Mouse (Mus musculus): ENCODE measurements around the gene 1700001O22Rik. TPM values are rescaled to one million over a fixed set of nuclear protein-coding genes. Genes with fewer than 3 reads are reported as not detected.

The 1700001O22Rik gene
- polyA plus RNA-seq (2012; rRNA removed) = 8.0 and 12.3 TPM in 2 replicates

GRCm38 (mm10) chr2:30803604-30804003 is at the start of gene 1700001O22Rik:
1700001O22Rik (minus strand) TSS chr2:30803661.
- no peak for DNase-seq (ENCODE audit: low read depth)

- DNase-seq (ENCODE audit: low read depth) = no peak
These were observed 49.4 kb upstream of the 1700001O22Rik start for GRCm38 (mm10) chr2:30852771-30853313.

GRCm38 (mm10) chr2:30850581-30850980 is 47.1 kb upstream of the 1700001O22Rik start:
- no peak for DNase-seq (ENCODE audit: low read depth)

GRCm38 (mm10) chr2:30848184-30848583 is 44.7 kb upstream of the 1700001O22Rik start:
- no peak for DNase-seq (ENCODE audit: low read depth)

- no peak for DNase-seq (ENCODE audit: low read depth)
These were observed 43.3 kb upstream of the 1700001O22Rik start for GRCm38 (mm10) chr2:30846723-30847122.

GRCm38 (mm10) chr2:30846236-30846635 is 42.8 kb upstream of the 1700001O22Rik start:
- DNase-seq (ENCODE audit: low read depth) = no peak

GRCm38 (mm10) chr2:30845152-30846070 is 42.0 kb upstream of the 1700001O22Rik start:
- DNase-seq (ENCODE audit: low read depth) = no peak

- DNase-seq (ENCODE audit: low read depth) = no peak
These were observed 39.2 kb upstream of the 1700001O22Rik start for GRCm38 (mm10) chr2:30842615-30843014.

GRCm38 (mm10) chr2:30836238-30836990 is 33.0 kb upstream of the 1700001O22Rik start:
- no peak for DNase-seq (ENCODE audit: low read depth)

- DNase-seq (ENCODE audit: low read depth) = no peak
These were observed 31.0 kb upstream of the 1700001O22Rik start, which contains the start of gene Prrx2 for GRCm38 (mm10) chr2:30834373-30835022. Prrx2 (plus strand) TSS chr2:30834972.

- DNase-seq (ENCODE audit: low read depth) = no peak
These were observed 30.2 kb upstream of the 1700001O22Rik start for GRCm38 (mm10) chr2:30833644-30834043.

- no peak for DNase-seq (ENCODE audit: low read depth)
These were observed 26.9 kb upstream of the 1700001O22Rik start, which contains the start of gene Asb6 for GRCm38 (mm10) chr2:30830283-30830795. Asb6 (minus strand) TSS chr2:30830333.

GRCm38 (mm10) chr2:30829315-30829714 is 25.9 kb upstream of the 1700001O22Rik start:
- DNase-seq (ENCODE audit: low read depth) = no peak

- no peak for DNase-seq (ENCODE audit: low read depth)
These were observed 24.5 kb upstream of the 1700001O22Rik start for GRCm38 (mm10) chr2:30827749-30828475.

- no peak for DNase-seq (ENCODE audit: low read depth)
These were observed 23.6 kb upstream of the 1700001O22Rik start for GRCm38 (mm10) chr2:30826825-30827748.

GRCm38 (mm10) chr2:30823385-30824153 is 20.1 kb upstream of the 1700001O22Rik start:
- no peak for DNase-seq (ENCODE audit: low read depth)

GRCm38 (mm10) chr2:30822460-30822859 is 19.0 kb upstream of the 1700001O22Rik start:
- DNase-seq (ENCODE audit: low read depth) = no peak

GRCm38 (mm10) chr2:30821073-30821472 is 17.6 kb upstream of the 1700001O22Rik start:
- DNase-seq (ENCODE audit: low read depth) = no peak

GRCm38 (mm10) chr2:30819873-30820272 is 16.4 kb upstream of the 1700001O22Rik start:
- DNase-seq (ENCODE audit: low read depth) = no peak

Data from gonadal fat pad, adult 2 months (tissue).